Mouse (Mus musculus) MEL (cell line): Measurements from ENCODE around the gene Zmat1. TPM values are rescaled to one million over a fixed set of nuclear protein-coding genes. Genes with fewer than 3 reads are reported as not detected.

Experiments used
- DNase-seq: peaks from one replicate; pipeline ENCODE4 v3.0.0; 2011; ENCODE audit warnings: low read depth, low spot score
- H3K27ac ChIP-seq: 2 replicates; pipeline ENCODE4 v1.5.1; 2012; ENCODE audit warnings: low read depth, mild to moderate bottlenecking, control low read depth, low read length, moderate library complexity; ENCODE audit not compliant: control insufficient read depth
- H3K27me3 ChIP-seq, 2 experiments: fragments of 150-350 bp in 1 of 2; sonication (generic) in 1 of 2; 2 replicates each; pipeline ENCODE4 v1.6.1; 2012; ENCODE audit warnings: low read length in 2 of 2, mild to moderate bottlenecking in 2 of 2, improper control_type of control experiment in 1 of 2, moderate library complexity in 1 of 2; ENCODE audit not compliant: insufficient read depth in 2 of 2, control insufficient read depth in 1 of 2
- H3K36me3 ChIP-seq, 2 experiments: 2 replicates each; pipeline ENCODE4 v1.6.1; 2012 to 2014; ENCODE audit warnings: low read length in 2 of 2, improper control_type of control experiment in 1 of 2, inconsistent platforms in 1 of 2, mild to moderate bottlenecking in 1 of 2; ENCODE audit not compliant: insufficient read depth in 2 of 2, control insufficient read depth in 1 of 2
- H3K4me1 ChIP-seq, 2 experiments: fragments of 150-350 bp in 1 of 2; sonication (generic) in 1 of 2; 2 replicates each; pipeline ENCODE4 v1.6.1; 2012; ENCODE audit warnings: low read length in 2 of 2, improper control_type of control experiment in 1 of 2, mild to moderate bottlenecking in 1 of 2; ENCODE audit not compliant: insufficient read depth in 2 of 2, control insufficient read depth in 1 of 2
- H3K4me3 ChIP-seq, 2 experiments: fragments of 150-350 bp in 1 of 2; sonication (generic) in 1 of 2; 2 replicates each; pipeline ENCODE4 v1.5.1; 2012; ENCODE audit warnings: low read depth in 2 of 2, low read length in 2 of 2, mild to moderate bottlenecking in 2 of 2, moderate library complexity in 2 of 2, control low read depth in 1 of 2, improper control_type of control experiment in 1 of 2; ENCODE audit not compliant: control insufficient read depth in 1 of 2, insufficient read depth in 1 of 2
- H3K79me2 ChIP-seq: 2 replicates; pipeline ENCODE4 v1.6.1; 2012; ENCODE audit warnings: mild to moderate bottlenecking, low read length, moderate library complexity; ENCODE audit not compliant: control insufficient read depth, poor library complexity, insufficient read depth
- H3K9ac ChIP-seq: 2 replicates; pipeline ENCODE4 v1.6.1; 2012; ENCODE audit warnings: low read depth, mild to moderate bottlenecking, control low read depth, low read length, moderate library complexity; ENCODE audit not compliant: control insufficient read depth, poor library complexity, severe bottlenecking
- H3K9me3 ChIP-seq: fragments of 150-350 bp; sonication (generic); replicated peaks from 2 replicates; pipeline ENCODE4 v1.6.1; 2012; ENCODE audit warnings: mild to moderate bottlenecking, low read length, improper control_type of control experiment, moderate library complexity; ENCODE audit not compliant: insufficient read depth
- CHD1 ChIP-seq: IDR thresholded peaks from 2 replicates; pipeline ENCODE4 v1.6.1; 2012; ENCODE audit warnings: low read depth, mild to moderate bottlenecking, inconsistent platforms, low read length, improper control_type of control experiment
- CTCF ChIP-seq, 3 experiments: IDR thresholded peaks in 2 of 3; conservative IDR thresholded peaks in 1 of 3; 2 replicates each; pipeline ENCODE4 v1.5.1; 2011 to 2012; ENCODE audit warnings: low read length in 3 of 3, low read depth in 2 of 3, mild to moderate bottlenecking in 2 of 3, improper control_type of control experiment in 1 of 3, inconsistent platforms in 1 of 3, mixed read lengths in 1 of 3, moderate library complexity in 1 of 3; ENCODE audit not compliant: control insufficient read depth in 1 of 3, insufficient read depth in 1 of 3, poor library complexity in 1 of 3, severe bottlenecking in 1 of 3
- E2F4 ChIP-seq: IDR thresholded peaks from 2 replicates; pipeline ENCODE4 v1.6.1; 2011; ENCODE audit warnings: low read depth, low read length, improper control_type of control experiment, borderline replicate concordance
- EP300 ChIP-seq, 2 experiments: IDR thresholded peaks; 2 replicates each; pipeline ENCODE4 v1.6.1; 2011; ENCODE audit warnings: improper control_type of control experiment in 2 of 2, low read length in 2 of 2, low read depth in 1 of 2, mild to moderate bottlenecking in 1 of 2
- ETS1 ChIP-seq: IDR thresholded peaks from 2 replicates; pipeline ENCODE4 v1.6.1; 2012; ENCODE audit warnings: low read depth, mild to moderate bottlenecking, inconsistent platforms, low read length, improper control_type of control experiment, moderate library complexity
- GABPA ChIP-seq: IDR thresholded peaks from 2 replicates; pipeline ENCODE4 v1.6.1; 2012; ENCODE audit warnings: low read depth, mild to moderate bottlenecking, inconsistent platforms, low read length, improper control_type of control experiment, moderate library complexity
- GATA1 ChIP-seq: IDR thresholded peaks from 2 replicates; pipeline ENCODE4 v1.6.1; 2011; ENCODE audit warnings: low read depth, low read length, improper control_type of control experiment
- HCFC1 ChIP-seq: IDR thresholded peaks from 2 replicates; pipeline ENCODE4 v1.6.1; 2012; ENCODE audit warnings: low read depth, mild to moderate bottlenecking, inconsistent platforms, low read length, improper control_type of control experiment, moderate library complexity
- KAT2A ChIP-seq: conservative IDR thresholded peaks from 2 replicates; pipeline ENCODE4 v1.6.1; 2012; ENCODE audit warnings: low read depth, low read length, improper control_type of control experiment, inconsistent platforms
- MAFK ChIP-seq: IDR thresholded peaks from 2 replicates; pipeline ENCODE4 v1.6.1; 2011; ENCODE audit warnings: low read depth, mild to moderate bottlenecking, low read length, improper control_type of control experiment, borderline replicate concordance
- MAX ChIP-seq: IDR thresholded peaks from 2 replicates; pipeline ENCODE4 v1.6.1; 2011; ENCODE audit warnings: low read length, improper control_type of control experiment
- MAZ ChIP-seq: IDR thresholded peaks from 2 replicates; pipeline ENCODE4 v1.6.1; 2012; ENCODE audit warnings: low read depth, mild to moderate bottlenecking, inconsistent platforms, low read length, improper control_type of control experiment
- MXI1 ChIP-seq: IDR thresholded peaks from 2 replicates; pipeline ENCODE4 v1.6.1; 2011; ENCODE audit warnings: mild to moderate bottlenecking, low read depth, low read length, improper control_type of control experiment
- NRF1 ChIP-seq: IDR thresholded peaks from 2 replicates; pipeline ENCODE4 v1.6.1; 2014; ENCODE audit warnings: low read depth, mild to moderate bottlenecking, inconsistent platforms, low read length, improper control_type of control experiment, moderate library complexity; ENCODE audit not compliant: poor library complexity, insufficient read depth, severe bottlenecking
- POLR2AphosphoS5 ChIP-seq: IDR thresholded peaks from 2 replicates; pipeline ENCODE4 v1.6.1; 2012; ENCODE audit warnings: low read depth, borderline replicate concordance, mild to moderate bottlenecking, inconsistent platforms, low read length, moderate library complexity, mixed read lengths
- SIN3A ChIP-seq: IDR thresholded peaks from 2 replicates; pipeline ENCODE4 v1.6.1; 2012; ENCODE audit warnings: low read length, improper control_type of control experiment, inconsistent platforms
- SMC3 ChIP-seq: IDR thresholded peaks from 2 replicates; pipeline ENCODE4 v1.6.1; 2011; ENCODE audit warnings: low read depth, low read length, improper control_type of control experiment
- TBP ChIP-seq: IDR thresholded peaks from 2 replicates; pipeline ENCODE4 v1.8.0; 2011; ENCODE audit warnings: low read depth, low read length, improper control_type of control experiment
- TCF12 ChIP-seq: IDR thresholded peaks from 2 replicates; pipeline ENCODE4 v1.6.1; 2014; ENCODE audit warnings: low read depth, mild to moderate bottlenecking, inconsistent platforms, low read length, improper control_type of control experiment, moderate library complexity
- USF1 ChIP-seq: IDR thresholded peaks from 2 replicates; pipeline ENCODE4 v1.6.1; 2014; ENCODE audit warnings: low read depth, mild to moderate bottlenecking, inconsistent platforms, low read length, improper control_type of control experiment, moderate library complexity
- USF2 ChIP-seq, 2 experiments: IDR thresholded peaks; 2 replicates each; pipeline ENCODE4 v1.6.1; 2011 to 2012; ENCODE audit warnings: improper control_type of control experiment in 2 of 2, low read length in 2 of 2, borderline replicate concordance in 1 of 2, inconsistent platforms in 1 of 2, low read depth in 1 of 2, mild to moderate bottlenecking in 1 of 2; ENCODE audit not compliant: insufficient read depth in 1 of 2
- ZC3H11A ChIP-seq: IDR thresholded peaks from 2 replicates; pipeline ENCODE4 v1.6.1; 2012; ENCODE audit warnings: low read depth, mild to moderate bottlenecking, inconsistent platforms, low read length, improper control_type of control experiment
- ZMIZ1 ChIP-seq: IDR thresholded peaks from 2 replicates; pipeline ENCODE4 v1.6.1; 2012; ENCODE audit warnings: low read depth, mild to moderate bottlenecking, inconsistent platforms, low read length, improper control_type of control experiment, moderate library complexity
- polyA plus RNA-seq, 2 experiments: library from polyadenylated mRNA; stranded (reverse) in 1 of 2; unstranded in 1 of 2; fragments of >175 nt in 1 of 2; fragments of >200 nt in 1 of 2; gene quantifications; 2 replicates each; pipeline versions ENCODE4 v1.2.1 to v1.2.4; 2012; ENCODE audit warnings: low replicate concordance in 2 of 2, low read depth in 1 of 2; ENCODE audit not compliant: insufficient read length in 2 of 2, insufficient read depth in 1 of 2, missing spikeins in 1 of 2
- total RNA-seq: library from RNA; depleted of rRNA; stranded (reverse); fragments of 300-350 nt; gene quantifications from 2 replicates; pipeline ENCODE4 v1.2.3, GENCODE M21; 2012

Zmat1 gene
- total and polyA plus RNA-seq, 3 experiments: 1.7 to 3.9 TPM; not detected in 1

DNA sequence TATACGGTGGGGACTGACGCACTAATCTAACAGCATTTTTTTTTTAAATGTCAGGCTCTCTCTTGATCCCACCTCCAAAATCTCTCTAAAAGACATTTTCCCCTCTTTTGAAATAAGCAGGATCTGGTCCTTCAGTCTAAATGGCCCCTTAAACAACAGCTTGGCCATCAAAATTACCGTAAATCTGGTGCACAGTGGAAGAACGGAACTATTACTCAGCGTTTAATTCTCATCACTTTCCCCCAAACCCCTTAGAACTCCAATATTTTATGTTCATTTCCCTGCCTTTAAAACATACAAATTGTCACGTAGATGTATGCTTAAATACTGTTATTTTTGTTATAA lies 434 bp upstream of the Zmat1 start:
- Histone ChIP-seq H3K27me3 (no peaks in the 10 kb centered on the region), H3K36me3 (peaks cover 0 to 11% of the 10 kb centered on the region in 2 experiments; a peak in 2 of 4 replicates), H3K9me3 (no peaks in the 10 kb centered on the region), H3K9ac (peak overlapping the region; percentile 81), H3K4me3 (peak overlapping the region; percentile 59 to 67), H3K79me2 (peaks cover 5% of the 10 kb centered on the region; the same call in 1 of the 2 replicates)
- TF ChIP-seq CTCF (IDR thresholded peaks at IDR 0.05 in 2 of 3, conservative IDR thresholded peaks at IDR 0.05 in 1 of 3; ENCODE audit: control insufficient read depth in 1 of 3, insufficient read depth in 1 of 3, low read depth in 2 of 3, low read length in 3 of 3, poor library complexity in 1 of 3, severe bottlenecking in 1 of 3): no peak
- no peak for TF ChIP-seq POLR2AphosphoS5
- TF ChIP-seq EP300 (IDR thresholded peaks at IDR 0.05; ENCODE audit: low read depth in 1 of 2, low read length in 2 of 2): 0 out of 4 replicates have a peak, but pooled peaks of 1 of the 2 experiments have one; percentile 15
- TF ChIP-seq ETS1: no peak
- TF ChIP-seq HCFC1: no peak; the same call in 1 of the 2 replicates
- peak; percentile 30; the same call in 1 of the 2 replicates for TF ChIP-seq TBP
- peak; percentile 78; the same call in 1 of the 2 replicates for TF ChIP-seq E2F4
- TF ChIP-seq SMC3: no peak
- TF ChIP-seq TCF12: no peak
- peak; percentile 72; the same call in 1 of the 2 replicates for TF ChIP-seq MAX
- TF ChIP-seq, all 39 proteins: peak for 4
- H3K4me1 ChIP-seq: peaks cover 0 to 6% of the 10 kb centered on the region in 2 experiments; a peak in 1 of 4 replicates
- no peak for DNase-seq
- peak overlapping the region; percentile 91 for H3K27ac ChIP-seq

DNA sequence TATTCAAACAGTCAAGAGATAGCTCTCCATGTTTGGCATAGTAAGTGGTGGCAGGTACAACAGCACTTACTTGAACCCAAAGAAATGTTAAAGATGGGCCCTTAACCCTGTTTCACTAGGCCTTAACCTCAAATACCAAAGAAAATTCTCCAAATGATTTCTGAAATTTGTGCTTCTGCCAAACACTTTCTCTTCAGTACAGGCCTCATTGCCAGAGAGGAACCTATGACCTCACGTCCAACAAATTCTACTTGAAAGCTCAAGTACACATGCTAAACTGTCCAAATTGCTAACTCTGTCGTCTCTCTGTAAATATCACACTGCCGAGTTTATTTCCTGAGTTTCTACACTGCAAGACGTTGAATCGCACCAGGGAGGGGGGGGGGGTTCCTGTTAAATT lies 988 bp downstream of the Zmat1 start:
- H3K27ac ChIP-seq: peak overlapping the region; percentile 81
- DNase-seq: peak; percentile 74
- H3K9me3 ChIP-seq: no peaks in the 10 kb centered on the region
- peaks cover 0 to 11% of the 10 kb centered on the region in 2 experiments; a peak in 2 of 4 replicates for H3K36me3 ChIP-seq
- H3K4me3 ChIP-seq: peak overlapping the region; percentile 61 to 73
- peaks cover 0 to 6% of the 10 kb centered on the region in 2 experiments; a peak in 1 of 4 replicates for H3K4me1 ChIP-seq
- no peaks in the 10 kb centered on the region for H3K27me3 ChIP-seq
- peaks cover 5% of the 10 kb centered on the region; the same call in 1 of the 2 replicates for H3K79me2 ChIP-seq
- TF ChIP-seq TBP (0 out of 2 replicates have a peak, but pooled peaks have one; percentile 38), GATA1 (no peak), USF1 (no peak), EP300 (IDR thresholded peaks at IDR 0.05; ENCODE audit: low read depth in 1 of 2, low read length in 2 of 2) (no peak)
- TF ChIP-seq, all 39 proteins: peak for 1
- H3K9ac ChIP-seq: peak overlapping the region; percentile 71

DNA sequence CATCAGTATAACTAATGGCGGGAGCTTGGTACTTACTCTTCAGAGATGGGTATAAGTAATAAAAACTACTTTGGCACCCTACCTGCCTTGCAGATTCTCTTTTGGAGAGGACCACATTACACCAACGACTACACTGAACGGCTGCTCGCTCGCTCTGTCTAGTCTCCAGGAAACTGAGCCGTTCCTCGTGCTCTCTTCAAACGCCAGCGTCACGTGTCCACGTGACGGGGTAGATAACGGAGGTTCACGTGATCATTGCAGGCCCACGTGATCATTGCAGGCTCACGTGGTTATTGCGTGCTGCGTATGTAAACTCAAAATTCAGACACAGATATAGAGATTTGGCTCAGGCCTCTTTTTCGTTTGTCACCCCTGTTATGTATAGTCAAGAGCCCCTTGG lies 44.5 kb downstream of the Zmat1 start, which contains the start of gene Nxf2:
Gene Nxf2, minus strand, starts transcription at position 209 of the 400 bp plus-strand sequence.
- TF ChIP-seq USF2 (IDR thresholded peaks at IDR 0.05; ENCODE audit: borderline replicate concordance in 1 of 2, insufficient read depth in 1 of 2, low read depth in 1 of 2, low read length in 2 of 2) (no peak), GABPA (no peak), TCF12 (no peak), MXI1 (no peak), SIN3A (no peak), USF1 (no peak), MAZ (no peak), NRF1 (no peak), KAT2A (no peak), MAFK (no peak), ZMIZ1 (no peak), CHD1 (no peak), ZC3H11A (no peak)

More for the DNA sequence above, 44.5 kb downstream of the Zmat1 start, which contains the start of gene Nxf2:
- Histone ChIP-seq H3K27me3 (peaks cover 0 to 6% of the 10 kb centered on the region in 2 experiments; a peak in 3 of 4 replicates), H3K9ac (no peak within 1 kb of the TSS), H3K4me1 (no peaks in the 10 kb centered on the region), H3K9me3 (no peaks in the 10 kb centered on the region), H3K79me2 (no peaks in the 10 kb centered on the region), H3K36me3 (no peaks in the 10 kb centered on the region), H3K27ac (no peak within 1 kb of the TSS), H3K4me3 (no peak within 1 kb of the TSS)
- no peak for DNase-seq
